Mouse (Mus musculus) lung, embryonic 16.5 days (tissue): ENCODE data around the gene Vars. TPM values are rescaled to one million over a fixed set of nuclear protein-coding genes. Genes with fewer than 3 reads are reported as not detected.
"Not testable (repeated sequence)": the region's sequence is repeated elsewhere in the genome, so short reads cannot be mapped to it uniquely, and the experiment has no call there.

Experiments
- ATAC-seq: fragments of 200-750 bp; cut with Nextera tagmentation; 2 replicates; pipeline ENCODE4 v1.8.0; 2017; ENCODE audit warnings: low read depth, mild to moderate bottlenecking, moderate library complexity
- H3K27ac ChIP-seq: fragments of 300-500 bp; sonication (generic); 2 replicates; pipeline ENCODE4 v1.5.1; 2014; ENCODE audit warnings: mild to moderate bottlenecking, control low read depth, low read length
- H3K27me3 ChIP-seq: fragments of 300-500 bp; sonication (generic); 2 replicates; pipeline ENCODE4 v1.6.1; 2014; ENCODE audit warnings: low read depth, low read length, mixed read lengths; ENCODE audit not compliant: control insufficient read depth, insufficient read depth
- H3K36me3 ChIP-seq: fragments of 300-500 bp; sonication (generic); 2 replicates; pipeline ENCODE4 v1.6.1; 2014; ENCODE audit warnings: low read length; ENCODE audit not compliant: control insufficient read depth, insufficient read depth
- H3K4me1 ChIP-seq: fragments of 300-500 bp; sonication (generic); replicated peaks from 2 replicates; pipeline ENCODE4 v1.6.1; 2014; ENCODE audit warnings: low read length, mixed read lengths; ENCODE audit not compliant: control insufficient read depth, insufficient read depth
- H3K4me2 ChIP-seq: fragments of 300-500 bp; sonication (generic); 2 replicates; pipeline ENCODE4 v1.6.1; 2014; ENCODE audit warnings: low read depth, low read length, control low read depth
- H3K4me3 ChIP-seq: fragments of 300-500 bp; sonication (generic); 2 replicates; pipeline ENCODE4 v1.5.1; 2014; ENCODE audit warnings: mild to moderate bottlenecking, low read length, control low read depth
- H3K9ac ChIP-seq: fragments of 300-500 bp; sonication (generic); 2 replicates; pipeline ENCODE4 v1.6.1; 2014; ENCODE audit warnings: low read length, control low read depth
- H3K9me3 ChIP-seq: fragments of 300-500 bp; sonication (generic); 2 replicates; pipeline ENCODE4 v1.6.1; 2016; ENCODE audit warnings: low read length; ENCODE audit not compliant: control insufficient read depth
- WGBS: fragments of 180-500 bp; shearing (Covaris S2); extraction: QIAGEN DNeasy Blood & Tissue Kit; methylation state at CpG from one replicate; pipeline ENCODE4 v1.1.7; 2014; 5-methylcytosine and 5-hydroxymethylcytosine counted together
- polyA plus RNA-seq: library from polyadenylated mRNA; unstranded; fragments of >200 nt; fragmentation: Nextera tagmentation; extraction: Ambion mirVana; gene quantifications from 2 replicates; pipeline ENCODE4 v1.2.1, GENCODE M21; 2015

The Vars gene
- polyA plus RNA-seq, 1 experiment from 2014 or later: 88.0 TPM

GRCm38 (mm10) chr17:34999871-35000716 is 693 bp upstream of the Vars start:
- Histone ChIP-seq H3K36me3 (peaks cover 12% of the 10 kb centered on the region), H3K27ac (peak overlapping the region; percentile 99), H3K9ac (peak overlapping the region; percentile 96), H3K4me2 (peak overlapping the region; percentile 98), H3K4me1 (peaks cover 42% of the 10 kb centered on the region), H3K4me3 (peak overlapping the region; percentile 87)
- H3K27me3 ChIP-seq, H3K9me3 ChIP-seq: not testable (repeated sequence)
- ATAC-seq: peak; percentile 35
- WGBS: 7% methylated on average over 29 of the region's 32 CpGs

- H3K27ac ChIP-seq: peak overlapping the region; percentile 99
- peak overlapping the region; percentile 87 for H3K4me3 ChIP-seq
- peak overlapping the region; percentile 98 for H3K4me2 ChIP-seq
- H3K27me3 ChIP-seq: no peaks in the 10 kb centered on the region
- H3K36me3 ChIP-seq: peaks cover 18% of the 10 kb centered on the region
- H3K4me1 ChIP-seq: peaks cover 41% of the 10 kb centered on the region
- WGBS: under 1% methylated on average over 34 of the region's 35 CpGs
- no peaks in the 10 kb centered on the region for H3K9me3 ChIP-seq
- ATAC-seq: no peak; the same call in 1 of the 2 replicates
- peak overlapping the region; percentile 96 for H3K9ac ChIP-seq
Measured at GRCm38 (mm10) chr17:35001452-35002152, 815 bp downstream of the Vars start.

DNA sequence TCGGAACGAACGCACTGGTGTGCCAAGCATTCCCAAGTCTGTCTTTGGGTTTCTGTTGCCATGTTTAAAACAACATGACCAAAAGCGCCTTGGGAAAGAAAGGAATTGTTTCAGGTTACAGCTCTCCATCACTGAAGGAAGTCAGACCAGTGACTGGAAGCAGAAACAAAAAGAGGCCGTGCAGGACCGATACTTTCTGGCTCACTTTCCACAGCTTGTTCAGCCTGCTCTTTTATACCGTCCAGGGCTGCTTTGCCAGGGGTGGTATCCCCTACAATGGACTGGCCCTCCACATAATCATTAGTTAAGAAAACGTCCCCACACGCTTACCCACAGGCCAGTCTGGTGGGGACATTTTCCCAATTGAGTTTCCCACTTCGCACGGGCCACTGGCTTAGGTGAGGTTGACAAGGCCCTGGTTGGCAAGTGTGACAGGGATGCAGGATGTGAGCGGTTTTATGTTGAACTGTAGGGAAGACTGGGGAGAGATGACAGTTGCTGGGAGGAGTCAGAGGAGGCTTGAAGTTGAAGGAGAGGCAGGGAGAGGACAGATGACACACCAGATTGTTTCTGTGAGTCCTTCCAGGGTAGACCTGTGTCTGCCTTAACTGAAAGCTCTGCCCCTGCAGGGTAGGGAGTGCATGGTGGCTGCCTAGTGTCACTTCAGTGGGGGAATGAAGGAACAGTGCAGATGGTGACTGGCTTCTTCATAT is 1.5 kb downstream of the Vars start:
- Histone ChIP-seq H3K36me3 (peaks cover 20% of the 10 kb centered on the region), H3K4me1 (peaks cover 35% of the 10 kb centered on the region), H3K9me3 (no peaks in the 10 kb centered on the region), H3K27ac (peak overlapping the region; percentile 99), H3K4me3 (peak overlapping the region; percentile 87), H3K27me3 (no peaks in the 10 kb centered on the region), H3K4me2 (peak overlapping the region; percentile 98), H3K9ac (peak overlapping the region; percentile 96)
- 2% methylated on average over 12 of the region's 12 CpGs for WGBS
- ATAC-seq: no peak

- H3K9ac ChIP-seq: peak overlapping the region; percentile 96; the same call in 1 of the 2 replicates
- no peak overlapping the region for H3K27ac ChIP-seq
- no peaks in the 10 kb centered on the region for H3K27me3 ChIP-seq
- H3K9me3 ChIP-seq: no peaks in the 10 kb centered on the region
- peaks cover 26% of the 10 kb centered on the region for H3K4me1 ChIP-seq
- 41% methylated on average over 9 of the region's 9 CpGs for WGBS
- no peak for ATAC-seq
- H3K4me2 ChIP-seq: peak overlapping the region; percentile 98; the same call in 1 of the 2 replicates
- H3K4me3 ChIP-seq: no peak overlapping the region
- peaks cover 19% of the 10 kb centered on the region for H3K36me3 ChIP-seq
Measured at GRCm38 (mm10) chr17:35003022-35003838, 2.4 kb downstream of the Vars start.

GRCm38 (mm10) chr17:35004075-35004717 is 3.4 kb downstream of the Vars start:
- Histone ChIP-seq H3K4me3 (no peak overlapping the region), H3K9me3 (no peaks in the 10 kb centered on the region), H3K27me3 (no peaks in the 10 kb centered on the region), H3K4me1 (peaks cover 16% of the 10 kb centered on the region), H3K36me3 (peaks cover 20% of the 10 kb centered on the region), H3K9ac (no peak overlapping the region), H3K4me2 (no peak overlapping the region), H3K27ac (no peak overlapping the region)
- WGBS: 92% methylated on average over 17 of the region's 17 CpGs
- no peak for ATAC-seq

- Histone ChIP-seq H3K4me1 (peaks cover 14% of the 10 kb centered on the region), H3K9ac (no peak overlapping the region), H3K36me3 (peaks cover 25% of the 10 kb centered on the region), H3K4me3 (no peak overlapping the region), H3K27ac (no peak overlapping the region), H3K4me2 (no peak overlapping the region), H3K27me3 (no peaks in the 10 kb centered on the region), H3K9me3 (no peaks in the 10 kb centered on the region)
- no peak for ATAC-seq
- 89% methylated on average over 10 of the region's 10 CpGs for WGBS
Measured at GRCm38 (mm10) chr17:35005158-35005557, 4.4 kb downstream of the Vars start.

GRCm38 (mm10) chr17:35005902-35006301 is 5.1 kb downstream of the Vars start:
- Histone ChIP-seq H3K4me1 (peaks cover 14% of the 10 kb centered on the region), H3K36me3 (peaks cover 33% of the 10 kb centered on the region)
- not testable (repeated sequence) for H3K9me3 ChIP-seq, H3K27ac ChIP-seq, H3K4me3 ChIP-seq, H3K9ac ChIP-seq, ATAC-seq, H3K4me2 ChIP-seq, H3K27me3 ChIP-seq
- WGBS: 95% methylated on average over 4 of the region's 5 CpGs

DNA sequence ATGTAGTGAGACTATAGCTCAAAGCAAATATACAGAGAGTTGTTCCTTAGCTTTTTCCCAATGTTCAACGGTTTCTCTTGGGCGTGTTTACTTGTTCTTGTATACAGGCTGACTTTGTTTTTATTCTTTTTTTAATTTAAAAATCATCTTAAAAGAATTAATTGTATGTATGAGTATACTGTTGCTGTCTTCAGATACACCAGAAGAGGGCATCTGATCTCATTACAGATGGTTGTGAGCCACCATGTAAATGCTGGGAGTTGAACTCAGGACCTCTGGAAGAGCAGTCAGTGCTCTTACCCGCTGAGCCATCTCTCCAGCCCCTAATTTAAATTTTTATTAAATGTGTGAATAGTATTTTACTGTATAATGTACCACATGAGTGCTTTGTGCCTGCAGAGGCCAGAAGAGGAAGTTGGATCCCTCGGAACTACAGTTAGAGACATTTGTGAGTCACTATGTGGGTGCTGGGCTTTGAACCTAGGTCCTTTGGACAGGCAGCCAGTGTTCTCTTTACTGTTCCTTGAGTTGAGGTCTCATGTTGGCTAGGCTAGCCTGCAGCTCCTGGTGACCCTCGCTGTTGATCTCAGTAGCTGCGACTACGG is 6.7 kb downstream of the Vars start:
- H3K27ac ChIP-seq: no peak overlapping the region
- no peak overlapping the region for H3K9ac ChIP-seq
- WGBS: 89% methylated on average over 7 of the region's 7 CpGs
- no peaks in the 10 kb centered on the region for H3K9me3 ChIP-seq
- H3K36me3 ChIP-seq: peaks cover 46% of the 10 kb centered on the region
- H3K4me3 ChIP-seq: no peak overlapping the region
- H3K4me2 ChIP-seq: no peak overlapping the region
- H3K4me1 ChIP-seq: peaks cover 9% of the 10 kb centered on the region
- ATAC-seq: no peak
- H3K27me3 ChIP-seq: no peaks in the 10 kb centered on the region
